Mouse (Mus musculus) bone marrow macrophage, adult 2 months (primary cell): Measurements from ENCODE around the gene Anp32e.

Source experiments
- CTCF ChIP-seq: IDR thresholded peaks from 2 replicates; pipeline ENCODE4 v1.5.1; 2012; ENCODE audit warnings: low read depth, mild to moderate bottlenecking, low read length, moderate library complexity
- POLR2A ChIP-seq: IDR thresholded peaks from 2 replicates; pipeline ENCODE4 v1.6.1; 2012; ENCODE audit warnings: mild to moderate bottlenecking, low read depth, low read length, borderline replicate concordance

GRCm38 (mm10) chr3:95944742-95945141 lies 15.7 kb downstream of the Anp32e start:
- no peak for TF ChIP-seq POLR2A
- TF ChIP-seq CTCF, result no peak
